Comparison of ENCODE assay signal across 8 mouse cellular contexts in the genomic region with DNA sequence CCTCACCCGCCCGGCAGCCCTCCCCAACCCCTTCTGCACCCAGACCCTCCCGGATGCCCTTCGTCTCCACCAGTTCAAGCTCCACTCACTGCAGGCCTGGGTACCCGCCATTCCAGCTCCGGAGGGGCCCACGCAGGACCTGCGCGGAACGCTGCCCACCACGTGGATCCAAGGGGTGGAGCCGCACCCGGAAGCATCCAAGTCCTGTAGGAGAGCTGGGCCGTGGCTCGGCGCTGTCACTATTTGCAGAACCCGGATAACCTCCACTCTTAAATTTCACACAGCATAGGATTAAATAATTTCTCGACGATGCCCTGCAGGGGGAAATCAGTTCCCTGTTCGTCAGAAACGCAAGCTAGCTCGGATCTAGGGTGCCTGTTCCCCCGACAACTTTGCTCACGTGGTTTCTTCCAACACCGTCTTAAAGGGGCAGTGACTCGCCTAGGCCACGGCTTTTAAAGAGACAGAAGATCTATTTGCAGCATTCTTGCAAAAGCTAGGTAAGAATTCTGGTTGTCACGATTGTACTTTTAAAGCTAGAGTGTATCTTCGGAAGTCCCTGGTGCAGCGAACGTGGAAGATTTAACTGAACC. TPM values are rescaled to one million over a fixed set of nuclear protein-coding genes. Genes with fewer than 3 reads are reported as not detected.
DNase-seq lines count a peak whose midpoint lies in the region; ATAC-seq lines count a peak whose summit lies in the region.

Cd3eap (minus strand) TSS at position 185 of the 593 bp plus-strand sequence.
Ppp1r13l (plus strand) TSS at position 451 of the 593 bp plus-strand sequence.

- DNase-seq in adrenal gland, adult 18-20 months (ENCODE audit: low spot score in 2 of 2): peak; percentile 81 to 82
- DNase-seq in embryo, embryonic 10 days (ENCODE audit: low spot score): peak; percentile 90
- peak; percentile 89 for DNase-seq in gastrocnemius, postnatal 14 days
- DNase-seq in left cerebral cortex, adult 9 months (ENCODE audit: low spot score in 2 of 2): peak; percentile 75 to 91
- DNase-seq in right cerebral cortex, postnatal 14 days: peak; percentile 91
- peak; percentile 82 to 85 for DNase-seq in urinary bladder, postnatal 4 days (ENCODE audit: low spot score in 2 of 2)

- peak; percentile 82 for ATAC-seq in inflammation-experienced regulatory T-cells, adult 6 months

- intact Hi-C loops in gastrocnemius, postnatal 14 days (cut with DNase I; ENCODE audit: low total_unique reads): no loop called here

- peaks cover 65% of the 10 kb centered on the region for H3K4me1 ChIP-seq in megakaryocyte, embryonic 14.5 days

- peaks cover 34% of the 10 kb centered on the region for H3K36me3 ChIP-seq in megakaryocyte, embryonic 14.5 days (replicated peaks; ENCODE audit: low read length)

- peak within 1 kb of the TSS; percentile 93 for H3K4me3 ChIP-seq in megakaryocyte, embryonic 14.5 days (replicated peaks)

- no peaks in the 10 kb centered on the region for H3K9me3 ChIP-seq in megakaryocyte, embryonic 14.5 days

- H3K27me3 ChIP-seq in megakaryocyte, embryonic 14.5 days (replicated peaks): peaks cover 2% of the 10 kb centered on the region

RNA-seq across cellular contexts. Expression of gene Cd3eap, which starts in this region (rescaled TPM):
- 10 to 100 TPM; 13.3 to 13.7 TPM for total RNA-seq in adrenal gland, adult 18-20 months (2021)
- total RNA-seq in gastrocnemius, postnatal 14 days (2021): 1 to 10 TPM; 7.4 to 8.2 TPM
- 10 to 100 TPM in 2 of 3 experiments, 1 to 10 TPM in 1; 8.9 to 22.4 (median 17.6) TPM for polyA plus RNA-seq in inflammation-experienced regulatory T-cells, adult 6 months (2017; shearing (Covaris generic))
- 13.3 and 50.4 TPM in 2 replicates for polyA plus RNA-seq in megakaryocyte, embryonic 14.5 days (2012; ENCODE audit: insufficient read depth, low replicate concordance)

RNA-seq across cellular contexts. Expression of gene Ppp1r13l, which starts in this region (rescaled TPM):
- total RNA-seq in adrenal gland, adult 18-20 months (2021): 1 to 10 TPM; 5.9 to 6.7 TPM
- total RNA-seq in gastrocnemius, postnatal 14 days (2021): 1 to 10 TPM; 1.7 to 2.9 TPM
- polyA plus RNA-seq in inflammation-experienced regulatory T-cells, adult 6 months (2017; shearing (Covaris generic)): not detected
- polyA plus RNA-seq in megakaryocyte, embryonic 14.5 days (2012; ENCODE audit: insufficient read depth, low replicate concordance): 21.5 and 54.3 TPM in 2 replicates

Comparison
In these comparisons a context has a peak if more than half of its experiments do, and no peak if none do; other contexts are left out.
1. Peak in every context shown above with its lines: DNase-seq, ATAC-seq and H3K4me3 ChIP-seq.
2. RNA of gene Ppp1r13l (polyA plus RNA-seq): 21.5 to 54.3 TPM in megakaryocyte, embryonic 14.5 days; not detected in inflammation-experienced regulatory T-cells, adult 6 months; every median in the first group is over 10 times any median in the second.